Mouse (Mus musculus) hindbrain, embryonic 12.5 days (tissue): Measurements from ENCODE around the gene Cenpp. TPM values are rescaled to one million over a fixed set of nuclear protein-coding genes. Genes with fewer than 3 reads are reported as not detected.

ENCODE experiments used
- ATAC-seq: fragments of 200-750 bp; cut with Nextera tagmentation; 2 replicates; pipeline ENCODE4 v1.8.0; 2017; ENCODE audit warnings: moderate TSS enrichment; ENCODE audit not compliant: low FRiP score
- H3K27ac ChIP-seq: fragments of 300-500 bp; sonication (generic); 2 replicates; pipeline ENCODE4 v1.5.1; 2016; ENCODE audit warnings: mild to moderate bottlenecking
- H3K27me3 ChIP-seq: fragments of 300-500 bp; sonication (generic); 2 replicates; pipeline ENCODE4 v1.6.1; 2016; ENCODE audit warnings: mild to moderate bottlenecking
- H3K36me3 ChIP-seq: fragments of 300-500 bp; sonication (generic); 2 replicates; pipeline ENCODE4 v1.6.1; 2016; ENCODE audit warnings: mild to moderate bottlenecking
- H3K4me1 ChIP-seq: fragments of 300-500 bp; sonication (generic); 2 replicates; pipeline ENCODE4 v1.6.1; 2016
- H3K4me2 ChIP-seq: fragments of 300-500 bp; sonication (generic); replicated peaks from 2 replicates; pipeline ENCODE4 v1.6.1; 2016; ENCODE audit warnings: mild to moderate bottlenecking
- H3K4me3 ChIP-seq: fragments of 300-500 bp; sonication (generic); 2 replicates; pipeline ENCODE4 v1.5.1; 2016; ENCODE audit warnings: mild to moderate bottlenecking
- H3K9ac ChIP-seq: fragments of 300-500 bp; sonication (generic); 2 replicates; pipeline ENCODE4 v1.6.1; 2016; ENCODE audit warnings: mild to moderate bottlenecking, moderate library complexity
- H3K9me3 ChIP-seq: fragments of 300-500 bp; sonication (generic); replicated peaks from 2 replicates; pipeline ENCODE4 v1.6.1; 2016; ENCODE audit warnings: mild to moderate bottlenecking
- WGBS: fragments of 180-500 bp; shearing (Covaris S2); methylation state at CpG from one replicate; pipeline ENCODE4 v1.1.7; 2016; 5-methylcytosine and 5-hydroxymethylcytosine counted together
- polyA plus RNA-seq: library from polyadenylated mRNA; unstranded; fragments of >200 nt; fragmentation: Nextera tagmentation; extraction: Ambion mirVana; gene quantifications from 2 replicates; pipeline ENCODE4 v1.2.1, GENCODE M21; 2016

Gene Cenpp
- polyA plus RNA-seq, 1 experiment from 2014 or later = 20.6 TPM

- Histone ChIP-seq H3K4me2 (no peak overlapping the region), H3K36me3 (peaks cover 26% of the 10 kb centered on the region), H3K4me3 (no peak overlapping the region), H3K4me1 (peaks cover 3% of the 10 kb centered on the region; the same call in 1 of the 2 replicates), H3K27me3 (no peaks in the 10 kb centered on the region), H3K27ac (peak overlapping the region; percentile 61; the same call in 1 of the 2 replicates), H3K9me3 (no peaks in the 10 kb centered on the region), H3K9ac (no peak overlapping the region)
- 0 out of 2 replicates have a peak, but pooled peaks have one; percentile 35 for ATAC-seq
- 76% methylated on average over 2 of the region's 2 CpGs for WGBS
Measured at GRCm38 (mm10) chr13:49467585-49467984, 185.0 kb downstream of the Cenpp start.

- Histone ChIP-seq H3K27me3 (no peaks in the 10 kb centered on the region), H3K9ac (no peak overlapping the region), H3K4me3 (no peak overlapping the region), H3K4me2 (no peak overlapping the region), H3K4me1 (peaks cover 3% of the 10 kb centered on the region; the same call in 1 of the 2 replicates), H3K27ac (peak overlapping the region; percentile 30; the same call in 1 of the 2 replicates), H3K36me3 (peaks cover 35% of the 10 kb centered on the region), H3K9me3 (no peaks in the 10 kb centered on the region)
- no peak for ATAC-seq
- WGBS = 68% methylated on average over 11 of the region's 11 CpGs
Measured at GRCm38 (mm10) chr13:49466393-49467075, 186.1 kb downstream of the Cenpp start.

GRCm38 (mm10) chr13:49465875-49466274 is 186.7 kb downstream of the Cenpp start:
- Histone ChIP-seq H3K27me3 (no peaks in the 10 kb centered on the region), H3K9ac (no peak overlapping the region), H3K9me3 (no peaks in the 10 kb centered on the region), H3K36me3 (peaks cover 41% of the 10 kb centered on the region), H3K27ac (no peak overlapping the region; the same call in 1 of the 2 replicates), H3K4me3 (no peak overlapping the region), H3K4me1 (peaks cover 3% of the 10 kb centered on the region; the same call in 1 of the 2 replicates), H3K4me2 (no peak overlapping the region)
- ATAC-seq = no peak
- WGBS = 98% methylated on average over 4 of the region's 4 CpGs

- no peak for ATAC-seq
- Histone ChIP-seq H3K36me3 (peaks cover 53% of the 10 kb centered on the region), H3K9me3 (no peaks in the 10 kb centered on the region), H3K4me2 (no peak overlapping the region), H3K4me3 (no peak overlapping the region), H3K4me1 (peaks cover 3% of the 10 kb centered on the region; the same call in 1 of the 2 replicates), H3K27ac (no peak overlapping the region), H3K9ac (no peak overlapping the region), H3K27me3 (no peaks in the 10 kb centered on the region)
- WGBS = 96% methylated on average over 2 of the region's 2 CpGs
Measured at GRCm38 (mm10) chr13:49462921-49463320, 189.7 kb downstream of the Cenpp start.

GRCm38 (mm10) chr13:49461458-49462132 is 191.0 kb downstream of the Cenpp start:
- H3K9ac ChIP-seq = no peak overlapping the region
- no peaks in the 10 kb centered on the region for H3K4me1 ChIP-seq
- 66% methylated on average over 15 of the region's 15 CpGs for WGBS
- H3K9me3 ChIP-seq = no peaks in the 10 kb centered on the region
- no peak overlapping the region for H3K4me2 ChIP-seq
- H3K4me3 ChIP-seq = no peak overlapping the region
- no peak overlapping the region for H3K27ac ChIP-seq
- H3K36me3 ChIP-seq = peaks cover 58% of the 10 kb centered on the region
- no peak for ATAC-seq
- H3K27me3 ChIP-seq = no peaks in the 10 kb centered on the region

GRCm38 (mm10) chr13:49460692-49461414 is 191.7 kb downstream of the Cenpp start:
- peaks cover 58% of the 10 kb centered on the region for H3K36me3 ChIP-seq
- H3K4me1 ChIP-seq = no peaks in the 10 kb centered on the region
- no peak for ATAC-seq
- H3K4me3 ChIP-seq = no peak overlapping the region
- no peak overlapping the region for H3K9ac ChIP-seq
- 77% methylated on average over 5 of the region's 5 CpGs for WGBS
- H3K27me3 ChIP-seq = no peaks in the 10 kb centered on the region
- H3K27ac ChIP-seq = peak overlapping the region; percentile 23; the same call in 1 of the 2 replicates
- H3K9me3 ChIP-seq = no peaks in the 10 kb centered on the region
- H3K4me2 ChIP-seq = no peak overlapping the region

- WGBS = 91% methylated on average over 4 of the region's 4 CpGs
- Histone ChIP-seq H3K27ac (peak overlapping the region; percentile 23; the same call in 1 of the 2 replicates), H3K9ac (no peak overlapping the region), H3K4me1 (no peaks in the 10 kb centered on the region), H3K9me3 (no peaks in the 10 kb centered on the region), H3K36me3 (peaks cover 53% of the 10 kb centered on the region), H3K4me2 (no peak overlapping the region), H3K27me3 (no peaks in the 10 kb centered on the region), H3K4me3 (no peak overlapping the region)
- ATAC-seq = no peak
Measured at GRCm38 (mm10) chr13:49460276-49460675, 192.3 kb downstream of the Cenpp start.

- ATAC-seq = peak; percentile 78
- no peaks in the 10 kb centered on the region for H3K9me3 ChIP-seq
- H3K36me3 ChIP-seq = peaks cover 58% of the 10 kb centered on the region
- no peak overlapping the region for H3K4me2 ChIP-seq
- no peak overlapping the region for H3K4me3 ChIP-seq
- H3K27ac ChIP-seq = no peak overlapping the region
- no peaks in the 10 kb centered on the region for H3K27me3 ChIP-seq
- 50% methylated on average over 5 of the region's 5 CpGs for WGBS
- no peaks in the 10 kb centered on the region for H3K4me1 ChIP-seq
- no peak overlapping the region for H3K9ac ChIP-seq
Measured at GRCm38 (mm10) chr13:49449318-49449749, 203.3 kb downstream of the Cenpp start.

GRCm38 (mm10) chr13:49444451-49444850 is 208.1 kb downstream of the Cenpp start:
- H3K9ac ChIP-seq = no peak overlapping the region
- no peaks in the 10 kb centered on the region for H3K9me3 ChIP-seq
- no peaks in the 10 kb centered on the region for H3K27me3 ChIP-seq
- H3K36me3 ChIP-seq = peaks cover 50% of the 10 kb centered on the region
- no peak overlapping the region for H3K4me2 ChIP-seq
- no peak overlapping the region for H3K4me3 ChIP-seq
- 97% methylated on average over 6 of the region's 6 CpGs for WGBS
- no peak overlapping the region for H3K27ac ChIP-seq
- no peak for ATAC-seq
- H3K4me1 ChIP-seq = no peaks in the 10 kb centered on the region

GRCm38 (mm10) chr13:49436170-49436569 is 216.4 kb downstream of the Cenpp start:
- Histone ChIP-seq H3K9me3 (no peaks in the 10 kb centered on the region), H3K4me2 (no peak overlapping the region), H3K27me3 (no peaks in the 10 kb centered on the region), H3K4me1 (no peaks in the 10 kb centered on the region), H3K27ac (no peak overlapping the region), H3K36me3 (peaks cover 54% of the 10 kb centered on the region), H3K9ac (no peak overlapping the region), H3K4me3 (no peak overlapping the region)
- 73% methylated on average over 4 of the region's 4 CpGs for WGBS
- ATAC-seq = no peak

- H3K4me2 ChIP-seq = no peak overlapping the region
- ATAC-seq = no peak
- H3K36me3 ChIP-seq = peaks cover 54% of the 10 kb centered on the region
- no peaks in the 10 kb centered on the region for H3K4me1 ChIP-seq
- no peak overlapping the region for H3K4me3 ChIP-seq
- no peaks in the 10 kb centered on the region for H3K27me3 ChIP-seq
- no peaks in the 10 kb centered on the region for H3K9me3 ChIP-seq
- 85% methylated on average over 1 of the region's 1 CpGs for WGBS
- H3K9ac ChIP-seq = no peak overlapping the region
- no peak overlapping the region for H3K27ac ChIP-seq
Measured at GRCm38 (mm10) chr13:49435745-49436144, 216.8 kb downstream of the Cenpp start.
